In genomic region chr2:144164986-144165821, GRCm38 (mm10) we compare ENCODE assay signal across 8 mouse cellular contexts.
A peak's percentile ranks its signal among the peaks of the same experiment; 100 is the strongest.
DNase-seq lines count a peak whose midpoint lies in the region; ATAC-seq and TF ChIP-seq lines count a peak whose summit lies in the region.

No protein-coding gene starts in this region.

- no peaks in the 10 kb centered on the region for H3K9me3 ChIP-seq in forebrain, embryonic 12.5 days
- no peaks in the 10 kb centered on the region for H3K9me3 ChIP-seq in heart, embryonic 15.5 days (replicated peaks)
- H3K9me3 ChIP-seq in liver, embryonic 14.5 days (ENCODE audit: control insufficient read depth, low read length): no peaks in the 10 kb centered on the region
- no peaks in the 10 kb centered on the region for H3K9me3 ChIP-seq in stomach, embryonic 15.5 days

- peak overlapping the region; percentile 37 for H3K27ac ChIP-seq in forebrain, embryonic 12.5 days
- peak overlapping the region; percentile 97 for H3K27ac ChIP-seq in heart, embryonic 15.5 days
- no peak overlapping the region for H3K27ac ChIP-seq in liver, embryonic 14.5 days
- peak overlapping the region; percentile 99 for H3K27ac ChIP-seq in stomach, embryonic 15.5 days

- peak overlapping the region; percentile 59 for H3K9ac ChIP-seq in forebrain, embryonic 12.5 days
- peak overlapping the region; percentile 74 for H3K9ac ChIP-seq in heart, embryonic 15.5 days
- peak overlapping the region; percentile 36 for H3K9ac ChIP-seq in liver, embryonic 14.5 days (replicated peaks)
- peak overlapping the region; percentile 77 for H3K9ac ChIP-seq in stomach, embryonic 15.5 days

- TF ChIP-seq CTCF in liver, embryonic 14.5 days (IDR thresholded peaks at IDR 0.05; ENCODE audit: low read depth): no peak

- peak overlapping the region; percentile 71 for H3K4me2 ChIP-seq in forebrain, embryonic 12.5 days
- H3K4me2 ChIP-seq in heart, embryonic 15.5 days: peak overlapping the region; percentile 71
- H3K4me2 ChIP-seq in liver, embryonic 14.5 days (ENCODE audit: low read depth): peak overlapping the region; percentile 59
- H3K4me2 ChIP-seq in stomach, embryonic 15.5 days: peak overlapping the region; percentile 67

- H3K4me3 ChIP-seq in forebrain, embryonic 12.5 days (replicated peaks): peak overlapping the region; percentile 49
- peak overlapping the region; percentile 74 for H3K4me3 ChIP-seq in heart, embryonic 15.5 days
- peak overlapping the region; percentile 54 to 55 for H3K4me3 ChIP-seq in liver, embryonic 14.5 days (ENCODE audit: insufficient read depth in 1 of 2, low read depth in 2 of 2, low read length in 2 of 2)
- H3K4me3 ChIP-seq in stomach, embryonic 15.5 days (replicated peaks): peak overlapping the region; percentile 78

- no peak for TF ChIP-seq EP300 in liver, embryonic 14.5 days (IDR thresholded peaks at IDR 0.05; ENCODE audit: low read depth)

- peaks cover 23% of the 10 kb centered on the region for H3K27me3 ChIP-seq in forebrain, embryonic 12.5 days
- H3K27me3 ChIP-seq in heart, embryonic 15.5 days: no peaks in the 10 kb centered on the region
- no peaks in the 10 kb centered on the region; the same call in 1 of the 2 replicates for H3K27me3 ChIP-seq in liver, embryonic 14.5 days (ENCODE audit: control insufficient read depth, insufficient read depth, low read length)
- H3K27me3 ChIP-seq in stomach, embryonic 15.5 days (replicated peaks): no peaks in the 10 kb centered on the region

- peak; percentile 75 for ATAC-seq in forebrain, embryonic 12.5 days (ENCODE audit: low FRiP score)
- peak; percentile 79 for ATAC-seq in heart, embryonic 15.5 days (replicated peaks; ENCODE audit: insufficient number of reproducible peaks, insufficient read depth, low FRiP score, low read depth)
- peak; percentile 61 for ATAC-seq in liver, embryonic 14.5 days (ENCODE audit: insufficient read depth)
- peak; percentile 78 for ATAC-seq in stomach, embryonic 15.5 days (ENCODE audit: insufficient read depth, low FRiP score, low read depth)

- H3K36me3 ChIP-seq in forebrain, embryonic 12.5 days (replicated peaks): no peaks in the 10 kb centered on the region
- H3K36me3 ChIP-seq in heart, embryonic 15.5 days: no peaks in the 10 kb centered on the region
- no peaks in the 10 kb centered on the region for H3K36me3 ChIP-seq in liver, embryonic 14.5 days (replicated peaks; ENCODE audit: control insufficient read depth, insufficient read depth, low read depth)
- H3K36me3 ChIP-seq in stomach, embryonic 15.5 days: no peaks in the 10 kb centered on the region

- DNase-seq in CD4-positive helper T cell, adult 2 months (ENCODE audit: low read depth, low spot score): peak; percentile 75
- peak; percentile 94 for DNase-seq in brain, adult 2 months (ENCODE audit: low read depth, low spot score)
- DNase-seq in kidney, postnatal 14 days: peak; percentile 87
- DNase-seq in liver, embryonic 14.5 days (ENCODE audit: low read depth in 3 of 3, low spot score in 3 of 3): no peak
- DNase-seq in natural killer cell, adult 2 months (ENCODE audit: low spot score in 2 of 2): peak; percentile 46 to 53

- peaks cover 28% of the 10 kb centered on the region for H3K4me1 ChIP-seq in forebrain, embryonic 12.5 days
- H3K4me1 ChIP-seq in heart, embryonic 15.5 days (replicated peaks): peaks cover 23% of the 10 kb centered on the region
- peaks cover 0 to 15% of the 10 kb centered on the region in 2 experiments; a peak in 2 of 4 replicates for H3K4me1 ChIP-seq in liver, embryonic 14.5 days (replicated peaks; ENCODE audit: control insufficient read depth in 2 of 2, insufficient read depth in 2 of 2, low read length in 1 of 2)
- H3K4me1 ChIP-seq in stomach, embryonic 15.5 days: peaks cover 28% of the 10 kb centered on the region

- under 1% methylated on average over 37 of the region's 37 CpGs for WGBS in forebrain, embryonic 12.5 days
- WGBS in heart, embryonic 15.5 days: under 1% methylated on average over 37 of the region's 37 CpGs
- 2% methylated on average over 37 of the region's 37 CpGs for WGBS in liver, embryonic 14.5 days (ENCODE audit: insufficient replicate concordance)
- WGBS in stomach, embryonic 15.5 days: under 1% methylated on average over 37 of the region's 37 CpGs

Comparison
In these comparisons a context has a peak if more than half of its experiments do, and no peak if none do; other contexts are left out.
1. DNase-seq: peak in CD4-positive helper T cell, adult 2 months (single experiment), brain, adult 2 months (single experiment), kidney, postnatal 14 days (single experiment) and natural killer cell, adult 2 months (2 of 2); none in liver, embryonic 14.5 days (0 of 3).
2. Peak in every context shown above with its lines, with median percentiles within 50 percentile points of each other: ATAC-seq, H3K4me2 ChIP-seq, H3K4me3 ChIP-seq and H3K9ac ChIP-seq.